Comparison of ENCODE assay signal across 17 mouse cellular contexts in the genomic region with DNA sequence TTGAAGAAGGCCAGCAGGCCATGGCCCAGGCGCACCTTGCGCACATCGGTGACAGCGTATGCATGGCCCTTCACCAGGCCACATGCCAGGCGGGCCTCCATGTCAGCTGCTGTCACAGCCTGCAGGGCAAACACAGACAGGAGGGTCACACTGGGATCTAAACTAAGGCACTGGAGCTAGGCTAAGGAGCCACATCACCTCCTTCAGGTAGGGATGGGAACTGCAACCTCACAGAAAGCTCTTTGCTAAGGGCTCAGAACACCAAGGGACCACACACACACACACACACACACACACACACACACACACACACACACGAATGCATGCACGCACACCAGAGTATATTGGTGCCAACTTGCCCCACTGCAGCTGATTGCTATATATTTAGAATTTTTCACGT. TPM values are rescaled to one million over a fixed set of nuclear protein-coding genes. Genes with fewer than 3 reads are reported as not detected.
DNase-seq lines count a peak whose midpoint lies in the region; ATAC-seq and TF ChIP-seq lines count a peak whose summit lies in the region.
"Had no signal": no experiment of that assay in that cellular context is flagged by ENCODE, and none has a peak within 500 bp of the region (broad histone marks: within the 10 kb centered on the region; RNA-seq: fewer than 3 reads in every experiment).

No protein-coding gene starts in this region.

- DNase-seq in kidney, adult 2 months = no peak
- no peak for DNase-seq in kidney, postnatal 10 days
- no peak for DNase-seq in spleen, adult 2 months (ENCODE audit: low read depth in 1 of 2, low spot score in 2 of 2)
- DNase-seq in spleen, adult 18-20 months = no peak
- DNase-seq in R1 (ENCODE audit: low read depth, low spot score) = peak; percentile 60
- DNase-seq in stomach, postnatal 0 days (ENCODE audit: low spot score) = no peak
- no peak for DNase-seq in cerebellum, adult 2 months
- no peak for DNase-seq in right cerebral cortex, postnatal 4 days
- DNase-seq: cerebellum, adult 11-12 months; gastrocnemius, postnatal 25 days; kidney, adult 18-20 months; lung, embryonic 14.5 days had no signal

- no peaks in the 10 kb centered on the region for H3K4me1 ChIP-seq in kidney, adult 2 months (ENCODE audit: control insufficient read depth, insufficient read depth, low read length)
- no peaks in the 10 kb centered on the region for H3K4me1 ChIP-seq in spleen, adult 2 months (ENCODE audit: control insufficient read depth, insufficient read depth, insufficient read length)
- no peaks in the 10 kb centered on the region for H3K4me1 ChIP-seq in stomach, postnatal 0 days (replicated peaks; ENCODE audit: control insufficient read depth, insufficient read depth)
- H3K4me1 ChIP-seq in cerebellum, adult 2 months (ENCODE audit: control insufficient read depth, insufficient read depth, low read length) = no peaks in the 10 kb centered on the region
- H3K4me1 ChIP-seq: forebrain, embryonic 10.5 days; heart, embryonic 15.5 days; hindbrain, embryonic 12.5 days; limb, embryonic 13.5 days; neural tube, embryonic 13.5 days had no signal

- 96% methylated on average over 8 of the region's 8 CpGs for WGBS in kidney, adult 2 months
- WGBS in spleen, adult 2 months = 92% methylated on average over 8 of the region's 8 CpGs
- WGBS in stomach, postnatal 0 days = 96% methylated on average over 8 of the region's 8 CpGs
- 87% methylated on average over 8 of the region's 8 CpGs for WGBS in cerebellum, adult 2 months

- H3K27me3 ChIP-seq in kidney, adult 2 months (replicated peaks; ENCODE audit: control insufficient read depth, insufficient read depth, low read length) = no peaks in the 10 kb centered on the region
- no peaks in the 10 kb centered on the region for H3K27me3 ChIP-seq in spleen, adult 2 months (ENCODE audit: control insufficient read depth, insufficient read depth, low read length)
- no peaks in the 10 kb centered on the region for H3K27me3 ChIP-seq in stomach, postnatal 0 days (ENCODE audit: control insufficient read depth, insufficient read depth, low read length)
- no peaks in the 10 kb centered on the region for H3K27me3 ChIP-seq in cerebellum, adult 2 months (ENCODE audit: control insufficient read depth, insufficient read depth, low read length)
- H3K27me3 ChIP-seq: heart, embryonic 15.5 days; hindbrain, embryonic 12.5 days; limb, embryonic 13.5 days; neural tube, embryonic 13.5 days had no signal

- TF ChIP-seq CTCF in kidney, adult 2 months (conservative IDR thresholded peaks at IDR 0.05; ENCODE audit: insufficient read depth, insufficient read length, low read depth, low read length) = peak; percentile 31
- TF ChIP-seq CTCF in spleen, adult 2 months (IDR thresholded peaks at IDR 0.05; ENCODE audit: extremely low read depth, insufficient read depth, insufficient read length, insufficient replicate concordance) = 0 out of 2 replicates have a peak, but pooled peaks have one; percentile 1
- TF ChIP-seq CTCF in stomach, postnatal 0 days (IDR thresholded peaks at IDR 0.05; ENCODE audit: low read depth) = peak; percentile 46
- TF ChIP-seq CTCF in cerebellum, adult 2 months (IDR thresholded peaks at IDR 0.05; ENCODE audit: borderline replicate concordance, insufficient read depth, low read depth, low read length) = no peak

- no peak overlapping the region for H3K27ac ChIP-seq in kidney, adult 2 months (ENCODE audit: insufficient read depth, low read depth, low read length)
- H3K27ac ChIP-seq in spleen, adult 2 months (ENCODE audit: insufficient read depth, low read length) = no peak overlapping the region
- no peak overlapping the region for H3K27ac ChIP-seq in stomach, postnatal 0 days (replicated peaks)
- no peak overlapping the region for H3K27ac ChIP-seq in cerebellum, adult 2 months (ENCODE audit: insufficient read depth, low read length)
- H3K27ac ChIP-seq: forebrain, embryonic 10.5 days; heart, embryonic 15.5 days; hindbrain, embryonic 12.5 days; limb, embryonic 13.5 days; neural tube, embryonic 13.5 days had no signal

- H3K9me3 ChIP-seq in stomach, postnatal 0 days (ENCODE audit: control insufficient read depth, low read length) = no peaks in the 10 kb centered on the region
- H3K9me3 ChIP-seq: forebrain, embryonic 10.5 days; heart, embryonic 15.5 days; hindbrain, embryonic 12.5 days; limb, embryonic 13.5 days; neural tube, embryonic 13.5 days had no signal

- H3K36me3 ChIP-seq in kidney, adult 2 months (ENCODE audit: control insufficient read depth, insufficient read depth, low read length) = no peaks in the 10 kb centered on the region
- no peaks in the 10 kb centered on the region for H3K36me3 ChIP-seq in spleen, adult 2 months (ENCODE audit: control insufficient read depth, insufficient read depth, low read length)
- H3K36me3 ChIP-seq in stomach, postnatal 0 days (ENCODE audit: control insufficient read depth, insufficient read depth, low read length) = no peaks in the 10 kb centered on the region
- H3K36me3 ChIP-seq: forebrain, embryonic 10.5 days; heart, embryonic 15.5 days; limb, embryonic 13.5 days had no signal

- no peak for TF ChIP-seq POLR2A in kidney, adult 2 months (IDR thresholded peaks at IDR 0.05; ENCODE audit: low read depth, low read length)
- no peak for TF ChIP-seq POLR2A in spleen, adult 2 months (IDR thresholded peaks at IDR 0.05; ENCODE audit: low read depth, low read length)
- TF ChIP-seq POLR2A in cerebellum, adult 2 months (IDR thresholded peaks at IDR 0.05; ENCODE audit: borderline replicate concordance, insufficient read depth, low read length) = no peak

- ATAC-seq in stomach, postnatal 0 days (ENCODE audit: low FRiP score, low TSS enrichment) = no peak

- H3K4me2 ChIP-seq in stomach, postnatal 0 days (replicated peaks; ENCODE audit: low read depth) = no peak overlapping the region
- H3K4me2 ChIP-seq: heart, embryonic 15.5 days; hindbrain, embryonic 12.5 days; limb, embryonic 13.5 days; lung, embryonic 14.5 days; neural tube, embryonic 13.5 days had no signal

- no peak overlapping the region for H3K9ac ChIP-seq in stomach, postnatal 0 days (ENCODE audit: low read length)
- H3K9ac ChIP-seq: heart, embryonic 15.5 days; hindbrain, embryonic 12.5 days; limb, embryonic 13.5 days; lung, embryonic 14.5 days; neural tube, embryonic 13.5 days had no signal

- H3K4me3 ChIP-seq in kidney, adult 2 months (ENCODE audit: insufficient read depth, low read depth, low read length) = no peak overlapping the region
- no peak overlapping the region for H3K4me3 ChIP-seq in spleen, adult 2 months (ENCODE audit: extremely low read depth, insufficient read depth, insufficient read length)
- no peak overlapping the region for H3K4me3 ChIP-seq in stomach, postnatal 0 days (ENCODE audit: low read depth, low read length)
- H3K4me3 ChIP-seq in cerebellum, adult 2 months (replicated peaks; ENCODE audit: insufficient read depth, low read depth, low read length) = no peak overlapping the region
- H3K4me3 ChIP-seq: forebrain, embryonic 10.5 days; heart, embryonic 15.5 days; hindbrain, embryonic 12.5 days; limb, embryonic 13.5 days; neural tube, embryonic 13.5 days had no signal

- no peak for TF ChIP-seq EP300 in stomach, postnatal 0 days (optimal IDR thresholded peaks at IDR 0.05)

RNA-seq across cellular contexts. Expression of a gene that starts 12.4 kb away (rescaled TPM):
- polyA plus RNA-seq in kidney, adult 2 months (2012; rRNA removed) = 24.6 and 29.8 TPM in 2 replicates
- 24.3 and 28.1 TPM in 2 replicates for polyA plus RNA-seq in spleen, adult 2 months (2012; rRNA removed)
- 2.1 and 2.4 TPM in 2 replicates for polyA plus RNA-seq in stomach, postnatal 0 days (2015; fragmentation: Nextera tagmentation; extraction: Ambion mirVana)
- polyA plus RNA-seq in cerebellum, adult 2 months (2012; rRNA removed) = 19.2 and 22.0 TPM in 2 replicates

RNA-seq across cellular contexts. Expression of a gene that starts 13.6 kb away (rescaled TPM):
- polyA plus RNA-seq in kidney, adult 2 months (2012; rRNA removed) = 0.53 and 1.3 TPM in 2 replicates
- polyA plus RNA-seq in spleen, adult 2 months (2012; rRNA removed) = 0.59 and 0.60 TPM in 2 replicates
- polyA plus RNA-seq in stomach, postnatal 0 days (2015; fragmentation: Nextera tagmentation; extraction: Ambion mirVana) = 0.57 and 0.65 TPM in 2 replicates
- polyA plus RNA-seq in cerebellum, adult 2 months (2012; rRNA removed) = 0.57 and 0.60 TPM in 2 replicates

RNA-seq across cellular contexts. Expression of a gene that starts 46.3 kb away (rescaled TPM):
- 13.8 and 14.6 TPM in 2 replicates for polyA plus RNA-seq in kidney, adult 2 months (2012; rRNA removed)
- 10.0 and 12.0 TPM in 2 replicates for polyA plus RNA-seq in spleen, adult 2 months (2012; rRNA removed)
- 13.2 and 16.6 TPM in 2 replicates for polyA plus RNA-seq in stomach, postnatal 0 days (2015; fragmentation: Nextera tagmentation; extraction: Ambion mirVana)
- 20.9 and 21.9 TPM in 2 replicates for polyA plus RNA-seq in cerebellum, adult 2 months (2012; rRNA removed)
